Mouse (Mus musculus) myocyte (in vitro differentiated cells): ENCODE measurements around the gene Arf1.

ENCODE experiments used
- CEBPB ChIP-seq: IDR thresholded peaks from 2 replicates; pipeline ENCODE4 v1.6.1; 2011; ENCODE audit warnings: mild to moderate bottlenecking, moderate library complexity; ENCODE audit not compliant: poor library complexity, insufficient read depth, severe bottlenecking
- MYOG ChIP-seq, 3 experiments: IDR thresholded peaks; one replicate each; pipeline ENCODE4 v1.6.1; 2011; ENCODE audit warnings: control low read depth in 2 of 3, low read depth in 2 of 3, mild to moderate bottlenecking in 2 of 3; ENCODE audit not compliant: insufficient read length in 2 of 3, control insufficient read depth in 1 of 3, insufficient read depth in 1 of 3

GRCm38 (mm10) chr11:59216955-59217354 is 11.1 kb downstream of the Arf1 start:
- no peak for TF ChIP-seq CEBPB
- no peak for TF ChIP-seq MYOG (IDR thresholded peaks at IDR 0.05; ENCODE audit: control insufficient read depth in 1 of 3, insufficient read depth in 1 of 3, insufficient read length in 2 of 3, low read depth in 2 of 3)
